Mouse (Mus musculus): ENCODE data around the gene Zfp9. TPM values are rescaled to one million over a fixed set of nuclear protein-coding genes. Genes with fewer than 3 reads are reported as not detected.

Gene Zfp9
- total RNA-seq (2014; rRNA removed; ENCODE audit: low replicate concordance) (4.6 and 6.4 TPM in 2 replicates), polyA plus RNA-seq (2015; fragmentation: Nextera tagmentation; extraction: Ambion mirVana) (2.9 and 3.0 TPM in 2 replicates)

DNA sequence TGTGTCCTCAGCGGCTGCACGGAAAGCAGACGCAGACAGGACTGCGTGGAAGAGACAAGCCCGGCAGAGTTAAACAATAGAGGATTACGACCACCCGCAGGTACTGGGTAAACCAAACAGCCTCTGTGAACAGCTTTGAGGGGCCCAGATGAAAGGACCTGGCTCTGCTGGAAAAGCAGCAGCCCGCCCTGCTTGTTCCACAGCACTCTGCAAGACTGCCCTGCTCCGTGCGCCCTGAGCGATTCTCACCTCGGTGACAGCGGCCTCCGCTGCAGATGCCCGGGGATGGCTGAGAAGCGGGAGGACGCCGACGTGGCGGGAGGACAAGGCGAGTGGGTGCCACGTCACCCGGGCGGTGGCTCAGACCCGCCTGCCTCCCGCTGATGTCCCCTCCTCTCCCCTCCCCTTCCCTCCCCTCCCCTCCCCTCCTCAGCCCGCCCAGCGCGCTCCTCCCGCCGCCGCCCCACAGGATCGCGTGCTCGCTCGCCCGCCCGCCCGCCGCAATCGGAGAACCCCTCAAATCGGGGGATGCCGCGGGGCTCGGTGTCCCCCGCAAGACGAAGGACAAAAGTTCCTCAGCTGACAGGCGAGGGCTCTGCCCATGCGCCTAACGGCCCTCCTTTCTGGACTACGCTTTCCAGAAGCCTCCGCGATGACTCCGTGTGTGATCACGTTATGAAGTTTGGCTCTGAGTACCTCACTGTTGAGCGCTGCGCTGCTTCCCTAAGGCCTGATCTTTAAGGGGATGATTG is at the start of gene Zfp9:
TSS of gene Zfp9 (minus strand) at position 364 of the 752 bp plus-strand sequence.
- WGBS = under 1% methylated on average over 30 of the region's 57 CpGs
- Histone ChIP-seq H3K9me3 (replicated peaks; ENCODE audit: control insufficient read depth, low read length) (no peaks in the 10 kb centered on the region), H3K4me3 (ENCODE audit: low read depth, low read length) (peak within 1 kb of the TSS; percentile 63), H3K4me1 (ENCODE audit: control insufficient read depth, insufficient read depth) (no peaks in the 10 kb centered on the region; the same call in 1 of the 2 replicates), H3K27ac (ENCODE audit: low read depth) (peak within 1 kb of the TSS; percentile 77), H3K36me3 (replicated peaks; ENCODE audit: control insufficient read depth, insufficient read depth, low read length) (peaks cover 4% of the 10 kb centered on the region; the same call in 1 of the 2 replicates), H3K4me2 (ENCODE audit: low read depth, low read length) (peak within 1 kb of the TSS; percentile 67), H3K27me3 (ENCODE audit: control insufficient read depth, insufficient read depth, low read length) (no peaks in the 10 kb centered on the region), H3K9ac (replicated peaks; ENCODE audit: low read depth, low read length) (peak within 1 kb of the TSS; percentile 64)
- ATAC-seq (ENCODE audit: insufficient read depth, low read depth) (peak; percentile 91), DNase-seq (ENCODE audit: low spot score) (peak; percentile 84)
- no peak for TF ChIP-seq EP300 (IDR thresholded peaks at IDR 0.05; ENCODE audit: low read depth)
- no peak for TF ChIP-seq CTCF (IDR thresholded peaks at IDR 0.05; ENCODE audit: low read depth)

DNA sequence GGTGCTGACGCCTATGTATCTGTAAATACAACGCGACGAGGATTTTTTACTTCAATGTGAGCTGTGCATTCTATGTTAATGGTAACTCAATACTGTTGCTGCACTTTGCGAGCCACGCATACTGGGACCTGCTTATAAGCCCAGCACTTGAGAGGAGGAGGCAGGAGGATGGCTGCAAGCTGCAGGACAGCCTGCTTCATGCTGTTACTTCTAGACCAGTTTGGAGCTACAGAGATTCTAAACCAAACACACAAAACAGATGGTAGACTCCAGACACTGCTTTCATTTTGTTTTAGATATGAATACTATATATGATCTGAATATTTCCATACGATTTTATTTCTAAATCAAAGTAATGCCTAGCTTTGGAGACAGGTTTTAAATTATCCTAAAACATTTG is 41.5 kb upstream of the Zfp9 start:
- H3K4me2 ChIP-seq (ENCODE audit: low read depth, low read length) = no peak overlapping the region

DNA sequence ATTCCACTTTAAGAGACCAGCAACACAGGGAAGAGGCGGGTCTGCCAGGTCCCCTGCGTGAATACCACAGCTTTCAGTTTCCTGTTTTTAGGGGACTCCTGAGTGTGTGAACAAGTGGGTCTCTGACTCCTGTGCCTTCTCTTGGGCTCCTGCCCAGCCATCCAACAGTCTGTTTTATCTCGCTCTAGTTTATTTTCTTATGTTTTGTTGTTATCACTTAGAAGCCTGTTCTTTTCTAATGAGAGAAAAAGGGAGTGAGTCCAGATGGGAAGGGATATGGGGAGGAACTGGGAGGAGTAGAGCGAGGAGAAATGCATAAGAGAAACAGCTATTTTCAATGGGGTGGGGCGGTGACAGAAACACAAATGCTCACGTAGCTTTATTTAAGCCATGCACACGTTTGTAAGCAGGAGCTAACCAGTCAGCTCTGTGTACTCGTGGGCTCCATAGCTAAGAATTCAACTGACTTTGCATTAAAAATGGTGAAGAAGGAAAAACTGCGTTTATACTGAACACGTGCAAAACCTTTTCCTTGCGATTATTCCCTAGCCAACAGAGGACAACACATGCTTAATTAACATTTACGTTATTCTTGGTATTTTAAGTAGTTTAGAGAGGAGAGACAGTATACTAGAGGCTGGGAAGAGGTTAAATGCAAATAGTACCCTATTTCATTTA is 34.4 kb upstream of the Zfp9 start:
- no peaks in the 10 kb centered on the region for H3K9me3 ChIP-seq (replicated peaks; ENCODE audit: control insufficient read depth, low read length)
- no peak overlapping the region for H3K4me3 ChIP-seq (ENCODE audit: low read depth, low read length)
- no peak for TF ChIP-seq EP300 (IDR thresholded peaks at IDR 0.05; ENCODE audit: low read depth)
- TF ChIP-seq CTCF (IDR thresholded peaks at IDR 0.05; ENCODE audit: low read depth) = no peak
- no peak overlapping the region for H3K9ac ChIP-seq (replicated peaks; ENCODE audit: low read depth, low read length)
- no peaks in the 10 kb centered on the region for H3K27me3 ChIP-seq (ENCODE audit: control insufficient read depth, insufficient read depth, low read length)
- ATAC-seq (ENCODE audit: insufficient read depth, low read depth) = no peak
- H3K4me2 ChIP-seq (ENCODE audit: low read depth, low read length) = no peak overlapping the region
- peaks cover 38% of the 10 kb centered on the region for H3K36me3 ChIP-seq (replicated peaks; ENCODE audit: control insufficient read depth, insufficient read depth, low read length)
- WGBS = 85% methylated on average over 12 of the region's 12 CpGs
- DNase-seq (ENCODE audit: low spot score) = no peak
- H3K27ac ChIP-seq (ENCODE audit: low read depth) = no peak overlapping the region
- H3K4me1 ChIP-seq (ENCODE audit: control insufficient read depth, insufficient read depth) = no peaks in the 10 kb centered on the region

More for the DNA sequence above, 41.5 kb upstream of the Zfp9 start:
- Histone ChIP-seq H3K9ac (replicated peaks; ENCODE audit: low read depth, low read length) (no peak overlapping the region), H3K9me3 (replicated peaks; ENCODE audit: control insufficient read depth, low read length) (no peaks in the 10 kb centered on the region), H3K27me3 (ENCODE audit: control insufficient read depth, insufficient read depth, low read length) (no peaks in the 10 kb centered on the region), H3K27ac (ENCODE audit: low read depth) (no peak overlapping the region), H3K4me3 (ENCODE audit: low read depth, low read length) (no peak overlapping the region), H3K36me3 (replicated peaks; ENCODE audit: control insufficient read depth, insufficient read depth, low read length) (peaks cover 55% of the 10 kb centered on the region), H3K4me1 (ENCODE audit: control insufficient read depth, insufficient read depth) (no peaks in the 10 kb centered on the region)
- 89% methylated on average over 7 of the region's 7 CpGs for WGBS
- TF ChIP-seq EP300 (IDR thresholded peaks at IDR 0.05; ENCODE audit: low read depth) = no peak
- TF ChIP-seq CTCF (IDR thresholded peaks at IDR 0.05; ENCODE audit: low read depth) = no peak
- DNase-seq (ENCODE audit: low spot score) = no peak
- ATAC-seq (ENCODE audit: insufficient read depth, low read depth) = no peak

DNA sequence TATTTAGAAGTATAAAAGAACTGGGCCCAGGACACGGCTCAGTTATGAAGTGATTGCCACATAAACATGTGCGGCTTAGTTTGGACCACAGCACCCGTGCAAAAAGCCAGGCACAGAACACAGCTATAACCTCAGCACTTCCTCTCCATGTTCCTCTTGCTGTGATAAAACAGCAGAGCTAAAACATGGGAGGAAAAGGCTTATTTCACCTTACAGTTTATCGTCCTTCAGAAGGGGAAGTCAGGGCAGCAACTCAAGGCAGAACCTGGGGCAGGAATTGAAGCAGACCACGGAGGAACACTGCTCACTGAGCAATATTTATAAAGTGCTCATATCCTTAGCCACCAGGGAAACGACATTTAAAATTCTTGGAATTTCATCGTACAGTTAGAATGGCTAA is 19.9 kb upstream of the Zfp9 start:
- no peak for ATAC-seq (ENCODE audit: insufficient read depth, low read depth)
- H3K4me1 ChIP-seq (ENCODE audit: control insufficient read depth, insufficient read depth) = no peaks in the 10 kb centered on the region
- no peak overlapping the region for H3K4me3 ChIP-seq (ENCODE audit: low read depth, low read length)
- H3K27ac ChIP-seq (ENCODE audit: low read depth) = no peak overlapping the region
- no peak for DNase-seq (ENCODE audit: low spot score)
- H3K9me3 ChIP-seq (replicated peaks; ENCODE audit: control insufficient read depth, low read length) = no peaks in the 10 kb centered on the region
- H3K4me2 ChIP-seq (ENCODE audit: low read depth, low read length) = no peak overlapping the region
- TF ChIP-seq EP300 (IDR thresholded peaks at IDR 0.05; ENCODE audit: low read depth) (no peak), CTCF (IDR thresholded peaks at IDR 0.05; ENCODE audit: low read depth) (no peak)
- H3K36me3 ChIP-seq (replicated peaks; ENCODE audit: control insufficient read depth, insufficient read depth, low read length) = peaks cover 9% of the 10 kb centered on the region; the same call in 1 of the 2 replicates
- H3K9ac ChIP-seq (replicated peaks; ENCODE audit: low read depth, low read length) = no peak overlapping the region
- H3K27me3 ChIP-seq (ENCODE audit: control insufficient read depth, insufficient read depth, low read length) = no peaks in the 10 kb centered on the region
- 78% methylated on average over 7 of the region's 7 CpGs for WGBS

DNA sequence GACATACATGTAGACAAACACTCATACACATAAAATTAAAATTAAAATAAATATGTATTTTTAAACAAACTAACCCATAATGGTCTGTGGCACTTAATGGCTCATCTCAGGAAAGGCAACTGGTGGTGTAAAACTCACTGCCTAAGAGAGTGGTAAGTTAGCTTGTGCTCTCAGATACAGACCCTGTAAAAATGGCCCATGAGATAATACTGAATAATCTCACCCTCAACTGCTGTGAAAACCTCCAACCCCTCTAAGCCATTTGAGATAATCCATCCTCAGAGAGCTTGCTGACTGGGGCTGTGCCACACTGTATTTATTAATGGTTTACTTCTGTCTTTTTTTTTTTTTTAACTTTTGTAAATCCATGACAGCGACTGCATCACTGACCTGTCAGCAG is 3.0 kb upstream of the Zfp9 start:
- Histone ChIP-seq H3K4me2 (ENCODE audit: low read depth, low read length) (no peak overlapping the region), H3K9ac (replicated peaks; ENCODE audit: low read depth, low read length) (no peak overlapping the region), H3K36me3 (replicated peaks; ENCODE audit: control insufficient read depth, insufficient read depth, low read length) (no peaks in the 10 kb centered on the region), H3K4me1 (ENCODE audit: control insufficient read depth, insufficient read depth) (no peaks in the 10 kb centered on the region; the same call in 1 of the 2 replicates), H3K4me3 (ENCODE audit: low read depth, low read length) (no peak overlapping the region), H3K27ac (ENCODE audit: low read depth) (no peak overlapping the region), H3K9me3 (replicated peaks; ENCODE audit: control insufficient read depth, low read length) (no peaks in the 10 kb centered on the region), H3K27me3 (ENCODE audit: control insufficient read depth, insufficient read depth, low read length) (no peaks in the 10 kb centered on the region)
- DNase-seq (ENCODE audit: low spot score) = no peak
- no peak for TF ChIP-seq EP300 (IDR thresholded peaks at IDR 0.05; ENCODE audit: low read depth)
- TF ChIP-seq CTCF (IDR thresholded peaks at IDR 0.05; ENCODE audit: low read depth) = no peak
- ATAC-seq (ENCODE audit: insufficient read depth, low read depth) = no peak
- 70% methylated on average over 1 of the region's 1 CpGs for WGBS
